Mouse (Mus musculus) lung, adult 2 months (tissue): ENCODE measurements around the gene Hfe2. TPM values are rescaled to one million over a fixed set of nuclear protein-coding genes. Genes with fewer than 3 reads are reported as not detected.
"Not testable (repeated sequence)": the region's sequence is repeated elsewhere in the genome, so short reads cannot be mapped to it uniquely, and the experiment has no call there.

ENCODE experiments used
- DNase-seq: peaks from one replicate; pipeline ENCODE4 v3.0.0; 2022
- H3K4me1 ChIP-seq: fragments of 200-500 bp; 2 replicates; pipeline ENCODE4 v1.6.1; 2011; ENCODE audit warnings: low read length; ENCODE audit not compliant: control insufficient read depth, insufficient read depth
- H3K4me3 ChIP-seq: fragments of 200-500 bp; replicated peaks from 2 replicates; pipeline ENCODE3; 2011; ENCODE audit warnings: low read depth, mild to moderate bottlenecking, control low read depth, low read length; ENCODE audit errors: extremely low read depth
- CTCF ChIP-seq: fragments of 200-500 bp; IDR thresholded peaks from 2 replicates; pipeline ENCODE4 v1.5.1; 2011; ENCODE audit warnings: mild to moderate bottlenecking, low read length, control low read depth; ENCODE audit not compliant: insufficient read depth
- POLR2A ChIP-seq: fragments of 200-500 bp; IDR thresholded peaks from 2 replicates; pipeline ENCODE4 v1.6.1; 2011; ENCODE audit warnings: low read depth, mild to moderate bottlenecking, control low read depth, low read length, borderline replicate concordance; ENCODE audit errors: extremely low read depth
- WGBS: fragments of 180-500 bp; shearing (Covaris S2); methylation state at CpG from one replicate; pipeline ENCODE4 v1.1.7; 2018; 5-methylcytosine and 5-hydroxymethylcytosine counted together
- polyA plus RNA-seq: library from polyadenylated mRNA; depleted of rRNA; stranded (reverse); fragments of >200 nt; gene quantifications from 2 replicates; pipeline ENCODE4 v1.2.3, GENCODE M21; 2012

Gene Hfe2
- polyA plus RNA-seq, 1 experiment: 13.8 TPM

DNA sequence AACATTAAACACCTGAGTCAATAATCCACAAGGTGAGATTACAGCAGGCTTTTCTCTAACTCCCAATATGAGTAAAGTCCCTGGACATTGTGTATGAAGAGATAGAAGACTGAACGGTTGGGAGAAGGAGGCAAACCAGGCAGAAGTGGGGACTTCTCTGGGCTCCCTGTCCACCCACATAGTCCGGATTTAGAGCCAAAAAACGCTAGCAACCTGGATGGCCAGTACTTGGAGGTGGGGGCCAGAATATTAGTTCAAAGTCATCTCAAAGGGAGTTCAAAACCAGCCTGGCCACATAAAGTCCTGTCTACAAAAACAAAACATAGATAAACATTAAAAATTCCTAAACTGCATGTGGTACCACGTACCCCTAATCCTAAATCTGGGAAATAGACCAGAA, 21.0 kb upstream of the Hfe2 start:
- no peak for DNase-seq
- TF ChIP-seq POLR2A (no peak), CTCF (no peak)
- 61% methylated on average over 4 of the region's 4 CpGs for WGBS

GRCm38 (mm10) chr3:96504931-96505330, 20.0 kb upstream of the Hfe2 start:
- 90% methylated on average over 6 of the region's 6 CpGs for WGBS
- Histone ChIP-seq H3K4me1 (no peaks in the 10 kb centered on the region; the same call in 1 of the 2 replicates), H3K4me3 (no peak overlapping the region)
- DNase-seq: no peak
- no peak for TF ChIP-seq POLR2A
- no peak for TF ChIP-seq CTCF

More for the DNA sequence above, 21.0 kb upstream of the Hfe2 start:
- Histone ChIP-seq H3K4me3 (no peak overlapping the region), H3K4me1 (no peaks in the 10 kb centered on the region; the same call in 1 of the 2 replicates)

- no peak for TF ChIP-seq POLR2A
- TF ChIP-seq CTCF: no peak
- DNase-seq: no peak
- Histone ChIP-seq H3K4me1 (no peaks in the 10 kb centered on the region; the same call in 1 of the 2 replicates), H3K4me3 (no peak overlapping the region)
- 91% methylated on average over 9 of the region's 9 CpGs for WGBS
Measured at GRCm38 (mm10) chr3:96506396-96507047, 18.4 kb upstream of the Hfe2 start.

- not testable (repeated sequence) for DNase-seq, H3K4me1 ChIP-seq, H3K4me3 ChIP-seq
- WGBS: 92% methylated on average over 8 of the region's 9 CpGs
Measured at GRCm38 (mm10) chr3:96507966-96508365, 17.0 kb upstream of the Hfe2 start.

- H3K4me1 ChIP-seq: no peaks in the 10 kb centered on the region
- 36% methylated on average over 5 of the region's 5 CpGs for WGBS
- no peak for DNase-seq
- TF ChIP-seq CTCF (no peak), POLR2A (no peak)
- H3K4me3 ChIP-seq: no peak overlapping the region
Measured at GRCm38 (mm10) chr3:96520171-96520570, 4.8 kb upstream of the Hfe2 start.

GRCm38 (mm10) chr3:96522149-96522548, 2.8 kb upstream of the Hfe2 start:
- WGBS: 47% methylated on average over 4 of the region's 4 CpGs
- H3K4me3 ChIP-seq: no peak overlapping the region
- DNase-seq: no peak
- no peaks in the 10 kb centered on the region for H3K4me1 ChIP-seq
- TF ChIP-seq POLR2A: no peak
- TF ChIP-seq CTCF: peak; percentile 27; the same call in 1 of the 2 replicates

DNA sequence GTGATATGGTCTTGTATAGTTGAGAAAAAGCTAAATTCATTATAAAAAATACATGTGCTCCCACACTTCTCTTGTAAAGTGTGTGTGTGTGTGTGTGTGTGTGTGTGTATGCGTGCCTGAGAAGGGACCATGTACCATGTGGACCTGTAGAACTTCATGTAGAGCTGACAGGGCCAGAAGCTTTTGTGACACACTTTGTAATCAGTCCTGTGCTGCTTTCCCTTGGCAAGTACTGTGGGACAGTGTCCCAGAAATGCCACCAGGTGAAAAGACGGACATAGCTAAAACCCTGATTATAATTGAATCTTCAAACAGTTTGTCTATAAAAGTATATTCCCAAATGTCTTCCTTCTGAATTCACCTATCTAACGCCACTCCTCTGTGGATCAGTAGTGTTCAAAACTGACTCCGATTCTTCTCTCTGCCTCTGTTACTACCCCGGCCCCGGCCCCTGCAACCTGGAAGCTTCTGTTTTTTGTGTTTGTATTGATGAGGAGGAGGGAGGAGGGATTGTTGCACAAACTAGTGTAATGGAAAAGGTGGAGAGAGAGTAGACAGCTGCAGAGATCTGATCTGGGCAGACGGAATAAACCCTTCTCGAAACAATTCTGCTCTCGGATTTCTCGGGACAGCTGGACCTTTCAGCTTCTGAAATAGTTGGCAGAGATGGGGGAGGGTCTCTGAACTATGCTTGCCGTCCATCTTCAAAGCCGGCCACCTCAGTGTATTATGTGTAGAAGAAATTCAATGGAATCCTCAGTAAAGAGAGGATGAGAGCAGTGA, 753 bp upstream of the Hfe2 start:
- Histone ChIP-seq H3K4me1 (no peaks in the 10 kb centered on the region), H3K4me3 (no peak overlapping the region)
- DNase-seq: no peak
- TF ChIP-seq CTCF (no peak), POLR2A (no peak)
- 65% methylated on average over 12 of the region's 12 CpGs for WGBS

DNA sequence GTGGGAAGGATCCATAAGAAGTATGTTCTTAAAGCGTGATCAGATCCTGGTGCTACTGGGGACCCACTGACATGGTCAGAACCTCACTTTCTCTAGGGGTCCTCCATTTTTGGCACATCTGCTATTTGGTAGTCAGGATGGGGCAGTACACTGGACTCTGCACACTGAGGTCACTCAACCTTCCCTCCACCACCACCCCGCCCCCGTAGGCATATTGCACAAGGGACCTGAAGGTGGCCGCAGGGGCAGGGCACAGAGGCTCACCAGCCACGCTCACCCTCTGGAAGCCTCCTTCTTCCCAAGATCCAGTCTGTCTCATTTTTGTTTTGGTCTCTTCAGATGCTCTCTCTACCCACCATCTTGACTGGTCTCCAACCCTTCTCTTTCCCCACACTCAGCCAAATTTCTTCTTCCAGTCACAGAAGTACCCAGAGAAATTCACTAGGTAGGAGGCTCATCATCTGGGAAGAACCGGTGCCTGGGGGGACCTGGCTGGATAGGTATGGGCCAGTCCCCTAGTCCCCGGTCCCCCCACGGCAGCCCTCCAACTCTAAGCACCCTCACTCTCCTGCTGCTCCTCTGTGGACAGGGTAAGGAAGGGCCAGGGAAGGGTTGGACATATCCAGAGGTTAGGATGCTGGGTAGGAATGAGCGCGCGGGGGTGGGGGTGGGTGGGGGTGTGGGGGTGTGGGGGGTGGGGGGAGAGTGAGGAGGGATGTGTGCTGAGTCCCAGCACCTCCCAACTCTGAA, 1.2 kb downstream of the Hfe2 start:
- 73% methylated on average over 11 of the region's 11 CpGs for WGBS
- DNase-seq: no peak
- no peak for TF ChIP-seq CTCF
- no peak for TF ChIP-seq POLR2A
- Histone ChIP-seq H3K4me3 (no peak overlapping the region), H3K4me1 (no peaks in the 10 kb centered on the region)

DNA sequence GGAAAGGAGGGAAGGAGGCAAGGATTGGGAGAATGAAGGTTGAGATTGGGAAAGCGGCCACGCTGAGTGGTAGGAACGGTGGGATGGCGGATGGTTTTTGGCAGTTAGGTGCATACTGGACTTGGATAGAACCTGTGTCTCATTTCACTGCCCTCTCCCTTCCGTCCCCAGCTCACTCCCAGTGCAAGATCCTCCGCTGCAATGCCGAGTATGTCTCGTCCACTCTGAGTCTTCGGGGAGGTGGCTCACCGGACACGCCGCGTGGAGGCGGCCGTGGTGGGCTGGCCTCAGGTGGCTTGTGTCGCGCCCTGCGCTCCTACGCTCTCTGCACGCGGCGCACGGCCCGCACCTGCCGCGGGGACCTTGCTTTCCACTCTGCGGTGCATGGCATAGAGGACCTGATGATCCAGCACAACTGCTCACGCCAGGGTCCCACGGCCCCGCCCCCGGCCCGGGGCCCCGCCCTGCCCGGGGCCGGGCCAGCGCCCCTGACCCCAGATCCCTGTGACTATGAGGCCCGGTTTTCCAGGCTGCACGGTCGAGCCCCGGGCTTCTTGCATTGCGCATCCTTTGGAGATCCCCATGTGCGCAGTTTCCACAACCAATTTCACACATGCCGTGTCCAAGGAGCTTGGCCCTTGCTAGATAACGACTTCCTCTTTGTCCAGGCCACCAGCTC, 2.0 kb downstream of the Hfe2 start:
- Histone ChIP-seq H3K4me1 (no peaks in the 10 kb centered on the region), H3K4me3 (no peak overlapping the region)
- no peak for DNase-seq
- TF ChIP-seq POLR2A (no peak), CTCF (no peak)
- WGBS: 7% methylated on average over 44 of the region's 44 CpGs

- DNase-seq: no peak
- Histone ChIP-seq H3K4me3 (no peak overlapping the region), H3K4me1 (no peaks in the 10 kb centered on the region)
- WGBS: 60% methylated on average over 9 of the region's 9 CpGs
- no peak for TF ChIP-seq CTCF
- TF ChIP-seq POLR2A: no peak
Measured at GRCm38 (mm10) chr3:96528506-96528905, 3.5 kb downstream of the Hfe2 start.
